ENCODE assay signal across 19 mouse cellular contexts in genomic region chr14:45794980-45795379, GRCm38 (mm10).
"Had no signal": no experiment of that assay in that cellular context is flagged by ENCODE, and none has a peak within 500 bp of the region (broad histone marks: within the 10 kb centered on the region; RNA-seq: fewer than 3 reads in every experiment).

No protein-coding gene starts in this region.

- H3K4me3 ChIP-seq: liver, embryonic 12.5 days; midbrain, embryonic 10.5 days; midbrain, embryonic 12.5 days; myocyte; neural tube, embryonic 13.5 days; neural tube, embryonic 15.5 days had no signal

- H3K9ac ChIP-seq: liver, embryonic 12.5 days; liver, embryonic 14.5 days; midbrain, embryonic 12.5 days; neural tube, embryonic 13.5 days; neural tube, embryonic 15.5 days had no signal

- H3K27me3 ChIP-seq: liver, embryonic 12.5 days; midbrain, embryonic 12.5 days; neural tube, embryonic 13.5 days; neural tube, embryonic 15.5 days had no signal

- H3K4me2 ChIP-seq: liver, embryonic 12.5 days; midbrain, embryonic 12.5 days; neural tube, embryonic 13.5 days; neural tube, embryonic 15.5 days had no signal

- H3K4me1 ChIP-seq: liver, embryonic 12.5 days; midbrain, embryonic 10.5 days; midbrain, embryonic 12.5 days; neural tube, embryonic 13.5 days; neural tube, embryonic 15.5 days had no signal

- DNase-seq: lung, adult 2 months; lung, postnatal 14 days; midbrain, embryonic 14.5 days; retina, postnatal 1 day; right cerebral cortex, adult 18-20 months; right cerebral cortex, postnatal 25 days; right cerebral cortex, postnatal 4 days; spleen, adult 18-20 months; thymus, adult 18-20 months; thymus, postnatal 14 days; thymus, postnatal 36 days had no signal

- H3K9me3 ChIP-seq: liver, embryonic 12.5 days; midbrain, embryonic 10.5 days; midbrain, embryonic 12.5 days; neural tube, embryonic 13.5 days; neural tube, embryonic 15.5 days had no signal

- H3K27ac ChIP-seq: liver, embryonic 12.5 days; liver, embryonic 14.5 days; midbrain, embryonic 10.5 days; midbrain, embryonic 12.5 days; neural tube, embryonic 13.5 days; neural tube, embryonic 15.5 days had no signal

- H3K36me3 ChIP-seq: liver, embryonic 12.5 days; midbrain, embryonic 10.5 days; midbrain, embryonic 12.5 days; neural tube, embryonic 13.5 days; neural tube, embryonic 15.5 days had no signal

- ATAC-seq: liver, embryonic 12.5 days; midbrain, embryonic 16.5 days had no signal
